Mouse (Mus musculus) heart, adult 2 months (tissue): ENCODE results near the gene Pacrg.

ENCODE experiments used
- CTCF ChIP-seq: fragments of 200-600 bp; IDR thresholded peaks from 2 replicates; pipeline ENCODE4 v1.8.1; 2022; ENCODE audit warnings: antibody characterized with exemption, mild to moderate bottlenecking, moderate library complexity
- POLR2A ChIP-seq: fragments of 200-500 bp; IDR thresholded peaks from 2 replicates; pipeline ENCODE4 v1.6.1; 2011; ENCODE audit warnings: mild to moderate bottlenecking, low read depth, low read length, control low read depth; ENCODE audit not compliant: insufficient read depth

GRCm38 (mm10) chr17:10425311-10425710 is 414.8 kb downstream of the Pacrg start:
- TF ChIP-seq CTCF (no peak), POLR2A (no peak)
